Mouse (Mus musculus) kidney, embryonic 15.5 days (tissue): ENCODE results near the gene Fuom. TPM values are rescaled to one million over a fixed set of nuclear protein-coding genes. Genes with fewer than 3 reads are reported as not detected.
A peak's percentile ranks its signal among the peaks of the same experiment; 100 is the strongest.

ENCODE experiments used
- ATAC-seq: fragments of 200-750 bp; cut with Nextera tagmentation; replicated peaks from 2 replicates; pipeline ENCODE4 v1.8.0; 2017; ENCODE audit warnings: moderate TSS enrichment; ENCODE audit not compliant: low FRiP score
- H3K27ac ChIP-seq: fragments of 300-500 bp; sonication (generic); 2 replicates; pipeline ENCODE4 v1.5.1; 2015; ENCODE audit warnings: mild to moderate bottlenecking, inconsistent platforms
- H3K27me3 ChIP-seq: fragments of 300-500 bp; sonication (generic); 2 replicates; pipeline ENCODE4 v1.6.1; 2015; ENCODE audit warnings: inconsistent platforms
- H3K36me3 ChIP-seq: fragments of 300-500 bp; sonication (generic); 2 replicates; pipeline ENCODE4 v1.6.1; 2015; ENCODE audit warnings: inconsistent platforms
- H3K4me1 ChIP-seq: fragments of 300-500 bp; sonication (generic); 2 replicates; pipeline ENCODE4 v1.6.1; 2015; ENCODE audit warnings: inconsistent platforms
- H3K4me2 ChIP-seq: fragments of 300-500 bp; sonication (generic); 2 replicates; pipeline ENCODE4 v1.6.1; 2015; ENCODE audit warnings: moderate library complexity, mild to moderate bottlenecking, inconsistent platforms
- H3K4me3 ChIP-seq: fragments of 300-500 bp; sonication (generic); replicated peaks from 2 replicates; pipeline ENCODE4 v1.5.1; 2015; ENCODE audit warnings: mild to moderate bottlenecking, inconsistent platforms
- H3K9ac ChIP-seq: fragments of 300-500 bp; sonication (generic); 2 replicates; pipeline ENCODE4 v1.6.1; 2015; ENCODE audit warnings: mild to moderate bottlenecking, inconsistent platforms
- H3K9me3 ChIP-seq: fragments of 300-500 bp; sonication (generic); replicated peaks from 2 replicates; pipeline ENCODE4 v1.6.1; 2016; ENCODE audit warnings: inconsistent platforms
- WGBS: fragments of 180-500 bp; shearing (Covaris S2); methylation state at CpG from one replicate; pipeline ENCODE4 v1.1.7; 2015; ENCODE audit warnings: mixed read lengths; 5-methylcytosine and 5-hydroxymethylcytosine counted together
- polyA plus RNA-seq: library from polyadenylated mRNA; unstranded; fragments of >200 nt; fragmentation: Nextera tagmentation; extraction: Ambion mirVana; gene quantifications from 2 replicates; pipeline ENCODE4 v1.2.1, GENCODE M21; 2015

Fuom gene
- polyA plus RNA-seq, 1 experiment from 2014 or later: 35.8 TPM

DNA sequence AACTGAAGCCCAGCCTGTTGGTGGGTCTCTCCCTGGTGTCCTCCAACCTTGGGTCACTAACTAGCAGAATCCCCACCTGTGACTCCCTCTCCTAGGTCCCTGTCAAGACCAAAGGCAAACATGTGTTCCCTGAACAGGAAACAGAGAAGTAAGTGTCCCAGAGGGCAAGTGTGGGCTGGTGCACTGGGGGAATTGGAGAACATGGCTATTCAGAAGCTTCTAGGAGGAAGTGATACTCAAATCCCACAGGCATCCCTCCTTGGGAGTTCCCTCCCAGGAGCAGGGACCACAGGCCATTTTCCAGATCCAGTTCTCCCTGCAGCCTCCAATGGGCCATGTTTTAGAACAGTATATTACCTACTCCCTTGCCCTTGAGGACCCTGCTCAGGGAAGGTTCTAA is 6.2 kb downstream of the Fuom start:
- H3K4me1 ChIP-seq: peaks cover 9% of the 10 kb centered on the region
- no peak overlapping the region for H3K27ac ChIP-seq
- ATAC-seq: no peak
- no peaks in the 10 kb centered on the region; the same call in 1 of the 2 replicates for H3K36me3 ChIP-seq
- no peaks in the 10 kb centered on the region for H3K27me3 ChIP-seq
- H3K4me3 ChIP-seq: no peak overlapping the region
- H3K9me3 ChIP-seq: no peaks in the 10 kb centered on the region
- no peak overlapping the region for H3K4me2 ChIP-seq
- no peak overlapping the region for H3K9ac ChIP-seq

DNA sequence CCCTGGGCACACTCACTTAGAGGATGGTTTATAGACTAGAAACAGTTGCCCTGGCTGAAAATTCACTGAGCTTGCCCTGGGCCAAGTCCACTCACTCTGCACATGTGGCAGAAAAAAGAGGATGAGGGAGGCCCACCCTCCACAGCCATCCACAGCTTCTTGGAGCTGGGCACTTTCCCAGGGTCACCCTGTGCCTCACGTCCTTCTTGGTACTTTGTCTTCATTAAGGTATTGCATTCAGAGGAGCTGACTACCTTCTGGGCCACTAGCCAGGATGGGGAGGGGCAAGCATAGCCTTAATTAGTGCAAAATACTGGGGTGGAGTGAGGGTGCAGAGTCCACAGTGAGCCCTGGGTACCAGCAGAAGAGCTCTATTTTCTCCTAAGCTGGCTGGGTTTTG is 6.7 kb downstream of the Fuom start:
- Histone ChIP-seq H3K27me3 (no peaks in the 10 kb centered on the region), H3K4me1 (peaks cover 8% of the 10 kb centered on the region), H3K9me3 (no peaks in the 10 kb centered on the region), H3K9ac (no peak overlapping the region), H3K4me3 (no peak overlapping the region), H3K36me3 (no peaks in the 10 kb centered on the region; the same call in 1 of the 2 replicates), H3K4me2 (no peak overlapping the region), H3K27ac (no peak overlapping the region)
- 0 out of 2 replicates have a peak, but pooled peaks have one; percentile 7 for ATAC-seq
- 40% methylated on average over 1 of the region's 1 CpGs for WGBS

DNA sequence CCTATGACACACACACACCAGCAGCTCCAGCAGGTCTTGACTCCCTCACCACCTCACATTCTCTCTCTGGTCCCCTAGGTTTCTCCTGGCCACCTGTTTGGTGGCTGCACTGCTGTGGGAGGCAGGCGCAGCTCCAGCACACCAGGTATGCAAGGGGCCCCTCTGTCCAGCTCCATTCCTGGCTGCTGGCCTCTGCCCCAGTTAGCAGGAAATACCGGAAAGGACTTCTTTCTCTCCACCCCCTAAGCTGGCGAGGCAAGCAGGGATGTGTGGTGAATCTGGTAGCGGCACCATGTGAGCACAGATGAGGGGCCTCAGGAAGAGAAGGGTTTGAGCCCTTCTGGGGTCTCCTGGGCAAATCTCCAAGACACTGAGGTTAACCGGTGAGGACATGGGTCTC is 7.3 kb downstream of the Fuom start:
- H3K4me1 ChIP-seq: peaks cover 8% of the 10 kb centered on the region

DNA sequence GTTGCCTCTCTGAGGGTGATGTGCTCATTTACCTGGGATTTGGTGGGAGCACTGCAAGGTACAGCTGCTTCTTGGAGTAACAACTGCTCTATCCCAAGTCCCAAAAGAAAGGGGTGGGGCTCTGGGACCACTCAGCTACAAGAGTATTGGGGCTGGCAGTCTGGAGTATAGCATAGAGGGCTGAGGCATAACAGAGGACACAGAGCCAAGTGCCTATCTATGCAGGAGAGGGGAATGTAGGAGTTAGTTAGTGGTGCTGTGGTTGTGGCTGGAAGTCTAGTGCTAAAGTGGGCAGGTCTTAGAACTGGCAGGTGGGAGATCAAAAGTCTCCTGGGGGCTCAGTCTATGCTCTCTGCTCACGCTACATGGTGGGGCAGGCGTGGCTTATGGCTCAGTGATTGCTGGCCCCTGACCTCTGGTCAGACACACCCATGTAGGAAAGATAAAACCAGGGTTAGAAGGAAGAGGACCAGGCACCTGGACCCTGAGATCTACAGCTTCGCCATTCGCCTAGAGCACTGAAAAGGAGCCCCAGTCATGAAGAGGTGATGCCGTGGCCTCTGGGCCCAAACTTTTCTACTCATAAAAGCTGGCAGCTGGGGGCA is 9.2 kb downstream of the Fuom start, which contains the start of gene Prap1:
Prap1 (plus strand) TSS at position 472 of the 605 bp plus-strand sequence.
- Histone ChIP-seq H3K4me3 (no peak within 1 kb of the TSS), H3K36me3 (no peaks in the 10 kb centered on the region), H3K9ac (no peak within 1 kb of the TSS), H3K4me1 (peaks cover 8% of the 10 kb centered on the region), H3K27ac (no peak within 1 kb of the TSS), H3K9me3 (no peaks in the 10 kb centered on the region), H3K4me2 (no peak within 1 kb of the TSS), H3K27me3 (no peaks in the 10 kb centered on the region)
- 59% methylated on average over 5 of the region's 5 CpGs for WGBS
- ATAC-seq: no peak

More for the DNA sequence above, 7.3 kb downstream of the Fuom start:
- Histone ChIP-seq H3K27ac (0 out of 2 replicates have a peak overlapping the region, but pooled peaks have one; percentile 32), H3K27me3 (no peaks in the 10 kb centered on the region), H3K36me3 (no peaks in the 10 kb centered on the region; the same call in 1 of the 2 replicates), H3K9ac (no peak overlapping the region), H3K4me2 (no peak overlapping the region), H3K9me3 (no peaks in the 10 kb centered on the region), H3K4me3 (no peak overlapping the region)
- WGBS: 52% methylated on average over 5 of the region's 5 CpGs
- peak; percentile 57; the same call in 1 of the 2 replicates for ATAC-seq

DNA sequence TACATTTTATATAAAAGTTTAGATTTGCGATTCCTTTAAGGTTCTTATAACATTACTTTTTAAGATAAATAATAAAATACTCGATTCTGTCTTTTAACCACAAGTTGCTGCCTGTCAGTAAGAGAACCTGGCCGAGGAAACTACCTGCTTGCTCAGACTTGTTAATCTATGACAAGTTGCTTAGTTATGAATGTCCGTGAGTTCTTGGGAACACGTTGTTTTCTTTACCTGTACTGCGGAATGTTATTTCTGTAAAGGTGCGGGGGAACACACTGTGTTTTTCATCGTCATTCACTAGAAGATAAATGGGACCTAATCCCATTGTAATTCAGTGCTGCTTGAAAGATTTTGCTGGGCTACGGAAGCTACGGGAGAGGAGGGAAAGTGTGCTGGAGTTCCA is 11.6 kb downstream of the Fuom start:
- Histone ChIP-seq H3K9ac (no peak overlapping the region), H3K4me3 (no peak overlapping the region), H3K9me3 (no peaks in the 10 kb centered on the region), H3K27ac (no peak overlapping the region), H3K4me2 (no peak overlapping the region), H3K36me3 (no peaks in the 10 kb centered on the region), H3K27me3 (no peaks in the 10 kb centered on the region), H3K4me1 (peaks cover 8% of the 10 kb centered on the region)
- WGBS: 74% methylated on average over 10 of the region's 10 CpGs
- no peak for ATAC-seq

DNA sequence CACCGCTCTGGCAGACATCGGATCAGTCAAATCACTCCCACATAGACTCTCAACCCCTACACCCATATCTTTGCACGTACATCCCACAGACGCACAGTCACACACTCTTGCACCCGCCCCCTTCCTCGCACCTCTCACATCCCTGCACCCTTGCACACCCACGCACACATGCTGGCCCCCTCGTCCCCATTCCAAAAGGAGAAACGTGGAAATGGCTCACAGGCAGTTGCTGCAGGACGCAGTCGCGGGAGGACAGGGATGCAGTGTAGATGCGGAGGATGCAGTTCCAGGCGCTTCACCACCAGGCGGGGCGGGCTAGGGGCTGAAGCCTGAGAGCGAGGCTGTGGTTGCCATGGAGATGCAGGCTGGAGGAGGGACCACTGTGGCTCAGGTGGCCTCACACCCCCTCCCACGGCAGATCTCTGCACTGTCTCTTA is 20.0 kb downstream of the Fuom start, which contains the start of gene Caly:
Caly (minus strand) TSS at position 307 of the 437 bp plus-strand sequence.
- peaks cover 50% of the 10 kb centered on the region for H3K27me3 ChIP-seq
- peaks cover 21% of the 10 kb centered on the region for H3K4me1 ChIP-seq
- 0 out of 2 replicates have a peak within 1 kb of the TSS, but pooled peaks have one; percentile 19 for H3K4me3 ChIP-seq
- H3K9me3 ChIP-seq: no peaks in the 10 kb centered on the region
- no peak within 1 kb of the TSS for H3K27ac ChIP-seq
- no peak within 1 kb of the TSS for H3K9ac ChIP-seq
- 5% methylated on average over 18 of the region's 18 CpGs for WGBS
- 0 out of 2 replicates have a peak within 1 kb of the TSS, but pooled peaks have one; percentile 5 for H3K4me2 ChIP-seq
- H3K36me3 ChIP-seq: no peaks in the 10 kb centered on the region
- ATAC-seq: peak; percentile 66

DNA sequence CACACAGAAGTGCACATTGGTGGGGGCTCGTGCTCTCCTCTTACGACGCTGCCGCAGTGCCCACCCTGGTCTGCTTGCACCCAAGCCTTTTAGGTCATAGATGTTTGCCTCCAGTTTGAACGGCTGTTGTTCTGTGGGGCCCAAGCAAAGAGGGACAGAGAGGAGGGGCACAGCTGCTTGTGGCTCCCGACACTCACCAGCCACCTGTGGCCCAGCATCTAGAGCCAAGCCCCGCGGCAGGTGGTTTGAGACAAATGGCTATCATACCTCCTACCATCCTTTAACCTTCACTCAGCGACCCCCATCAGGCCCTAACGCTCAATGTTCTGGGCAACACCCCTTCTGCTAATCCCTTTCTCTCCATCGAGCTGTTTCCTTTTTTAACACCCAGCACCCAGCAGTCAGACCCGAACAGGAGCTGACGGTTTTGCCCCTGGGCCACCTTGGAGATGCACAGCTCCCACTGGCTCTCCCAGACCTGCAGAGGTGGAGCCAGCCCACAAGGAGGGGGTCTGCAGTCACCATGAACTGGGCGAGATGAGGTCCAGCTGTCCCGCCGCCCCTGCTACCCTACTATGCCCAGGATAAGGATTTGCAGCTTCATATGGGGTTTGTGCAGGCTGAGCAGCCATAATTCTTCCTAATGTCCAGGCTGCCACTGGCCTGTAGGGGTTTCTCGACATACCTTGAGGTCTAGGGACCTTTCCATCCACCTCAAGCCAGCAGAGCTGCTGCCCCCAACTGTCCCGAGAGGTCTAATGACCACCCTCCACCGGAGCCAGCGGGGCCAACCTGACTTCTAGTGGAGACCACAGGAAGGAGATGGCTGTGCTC is 20.6 kb downstream of the Fuom start:
- Histone ChIP-seq H3K4me3 (peak overlapping the region; percentile 19; the same call in 1 of the 2 replicates), H3K9ac (no peak overlapping the region), H3K36me3 (no peaks in the 10 kb centered on the region), H3K4me1 (peaks cover 21% of the 10 kb centered on the region), H3K27ac (no peak overlapping the region), H3K27me3 (peaks cover 52% of the 10 kb centered on the region), H3K9me3 (no peaks in the 10 kb centered on the region), H3K4me2 (no peak overlapping the region)
- 13% methylated on average over 20 of the region's 20 CpGs for WGBS
- peak; percentile 50; the same call in 1 of the 2 replicates for ATAC-seq

DNA sequence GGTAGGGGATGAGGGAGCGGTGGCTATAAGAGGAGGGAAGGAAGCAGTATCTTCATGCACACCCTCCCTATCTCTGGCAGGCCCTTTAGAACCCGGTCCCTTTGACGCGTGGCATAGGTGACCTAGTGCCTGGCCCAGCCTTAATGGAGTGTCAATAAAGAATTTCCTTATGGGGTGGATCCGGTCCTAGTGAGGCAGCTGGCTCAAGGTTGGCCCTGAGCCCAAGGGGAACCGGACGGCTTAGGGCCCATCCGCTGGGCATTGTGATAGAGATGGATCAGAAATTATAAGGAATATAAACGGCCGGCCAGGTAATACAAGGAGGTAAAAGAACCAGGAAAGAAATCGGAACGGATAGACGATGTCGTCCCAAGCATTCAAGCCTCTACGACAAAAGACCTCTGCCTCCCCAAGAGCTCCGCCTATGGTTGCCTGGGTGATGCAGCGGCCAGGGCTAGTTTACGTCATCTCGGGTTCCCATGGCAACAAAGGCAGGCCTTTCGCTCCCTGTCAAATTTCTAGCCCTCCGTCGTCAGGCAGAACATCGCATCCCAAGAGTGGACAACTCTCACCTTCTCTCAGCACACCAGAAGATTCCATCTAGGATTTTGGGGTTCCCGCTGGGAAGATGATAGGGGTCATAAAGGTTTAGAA is 21.6 kb downstream of the Fuom start:
- peaks cover 21% of the 10 kb centered on the region for H3K4me1 ChIP-seq
- WGBS: 4% methylated on average over 24 of the region's 24 CpGs
- H3K27ac ChIP-seq: no peak overlapping the region
- peaks cover 54% of the 10 kb centered on the region for H3K27me3 ChIP-seq
- ATAC-seq: peak; percentile 68
- no peaks in the 10 kb centered on the region for H3K9me3 ChIP-seq
- no peak overlapping the region for H3K9ac ChIP-seq
- peak overlapping the region; percentile 50 for H3K4me2 ChIP-seq
- H3K4me3 ChIP-seq: peak overlapping the region; percentile 19
- H3K36me3 ChIP-seq: no peaks in the 10 kb centered on the region

DNA sequence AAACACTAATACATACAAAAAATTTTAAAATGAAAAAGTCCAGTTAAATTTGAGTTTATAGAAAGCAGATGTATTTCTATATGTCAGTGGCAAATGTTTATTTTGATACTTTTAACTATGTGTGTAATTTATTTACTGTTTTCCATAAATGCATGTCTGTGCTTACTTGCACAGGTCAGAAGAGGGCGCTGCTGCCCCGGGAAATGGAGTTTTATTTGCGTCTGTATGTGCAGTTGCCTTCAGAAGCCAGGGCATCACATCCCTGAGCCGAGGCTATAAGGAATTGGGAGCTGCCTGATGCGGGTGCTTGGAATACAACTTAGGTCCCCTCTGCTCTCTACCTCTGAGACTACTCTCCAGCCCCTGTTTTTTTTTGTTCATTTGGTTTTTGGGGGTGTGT is 23.5 kb downstream of the Fuom start:
- no peak overlapping the region for H3K27ac ChIP-seq
- H3K9ac ChIP-seq: no peak overlapping the region
- H3K36me3 ChIP-seq: no peaks in the 10 kb centered on the region
- peaks cover 21% of the 10 kb centered on the region for H3K4me1 ChIP-seq
- H3K4me2 ChIP-seq: no peak overlapping the region
- no peak for ATAC-seq
- H3K27me3 ChIP-seq: peaks cover 57% of the 10 kb centered on the region
- H3K4me3 ChIP-seq: no peak overlapping the region
- no peaks in the 10 kb centered on the region for H3K9me3 ChIP-seq
- WGBS: 4% methylated on average over 5 of the region's 5 CpGs

DNA sequence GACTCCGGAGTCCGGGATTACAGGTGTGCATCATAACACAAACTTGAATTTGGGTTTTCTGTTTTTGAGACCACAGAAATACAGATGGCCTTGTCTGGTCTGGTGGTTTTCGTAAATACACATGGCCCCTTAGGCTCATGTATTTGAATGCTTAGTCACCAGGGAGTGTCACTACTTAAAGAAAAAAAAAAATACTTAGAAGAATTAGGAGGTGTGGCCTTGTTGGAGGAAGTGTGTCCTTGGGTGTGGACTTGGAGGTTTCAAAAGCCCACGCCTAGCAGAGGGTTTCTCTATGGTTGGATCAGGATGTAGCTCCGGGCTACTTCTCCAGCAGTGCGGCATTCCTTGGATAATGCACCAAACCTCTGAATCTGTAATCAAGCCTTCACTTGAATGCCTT is 24.5 kb downstream of the Fuom start:
- H3K4me3 ChIP-seq: no peak overlapping the region
- no peak overlapping the region for H3K4me2 ChIP-seq
- WGBS: 78% methylated on average over 6 of the region's 6 CpGs
- peaks cover 60% of the 10 kb centered on the region for H3K27me3 ChIP-seq
- no peaks in the 10 kb centered on the region for H3K36me3 ChIP-seq
- peaks cover 21% of the 10 kb centered on the region for H3K4me1 ChIP-seq
- no peaks in the 10 kb centered on the region for H3K9me3 ChIP-seq
- H3K9ac ChIP-seq: no peak overlapping the region
- no peak for ATAC-seq
- no peak overlapping the region for H3K27ac ChIP-seq

DNA sequence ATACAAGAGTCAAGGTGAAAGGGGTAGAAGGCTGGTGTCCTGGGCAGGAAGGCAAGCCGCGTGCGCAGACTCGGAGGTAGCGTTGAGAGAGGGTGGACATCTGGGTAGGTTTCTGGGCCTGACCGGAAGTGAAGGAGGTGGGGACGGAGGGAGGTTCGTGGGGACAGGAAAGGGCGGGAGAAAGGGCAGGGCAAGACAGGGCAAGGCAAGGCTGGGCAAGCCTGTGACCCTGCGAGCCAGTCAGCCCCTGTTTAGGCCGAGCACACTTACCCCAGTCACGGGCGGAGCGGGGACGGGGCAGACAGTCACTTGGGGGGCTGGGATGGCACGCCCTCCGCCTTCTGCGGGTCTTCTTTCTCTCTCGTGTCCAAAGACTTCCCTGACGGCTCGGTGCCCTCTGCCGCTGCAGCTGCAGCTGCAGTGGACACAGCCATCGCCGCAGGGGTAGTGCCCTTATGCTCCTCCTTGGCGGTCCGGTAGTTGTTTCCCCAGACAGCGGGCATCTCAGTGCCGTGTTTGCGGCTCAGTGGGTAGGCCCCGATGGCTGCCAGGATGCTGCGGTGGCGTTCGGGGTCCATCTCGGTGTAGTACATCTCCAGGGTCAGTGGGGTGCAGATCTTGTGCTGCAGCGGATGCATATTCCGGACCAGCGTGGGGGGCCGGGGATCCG is 32.1 kb downstream of the Fuom start:
- H3K4me2 ChIP-seq: peak overlapping the region; percentile 62
- H3K4me1 ChIP-seq: peaks cover 8% of the 10 kb centered on the region; the same call in 1 of the 2 replicates
- H3K9me3 ChIP-seq: no peaks in the 10 kb centered on the region
- peaks cover 23% of the 10 kb centered on the region; the same call in 1 of the 2 replicates for H3K27me3 ChIP-seq
- no peak for ATAC-seq
- H3K36me3 ChIP-seq: no peaks in the 10 kb centered on the region
- peak overlapping the region; percentile 36 for H3K4me3 ChIP-seq
- peak overlapping the region; percentile 42; the same call in 1 of the 2 replicates for H3K9ac ChIP-seq
- WGBS: 36% methylated on average over 39 of the region's 39 CpGs
- no peak overlapping the region for H3K27ac ChIP-seq
